Mouse (Mus musculus) intestine, embryonic 14.5 days (tissue): ENCODE measurements around the gene Adssl1. TPM values are rescaled to one million over a fixed set of nuclear protein-coding genes. Genes with fewer than 3 reads are reported as not detected.

Experiments
- ATAC-seq: fragments of 200-750 bp; cut with Nextera tagmentation; replicated peaks from 2 replicates; pipeline ENCODE4 v1.8.0; 2017; ENCODE audit warnings: low read depth, moderate number of reproducible peaks, moderate TSS enrichment, moderate library complexity; ENCODE audit not compliant: low FRiP score, low TSS enrichment
- DNase-seq: peaks from one replicate; pipeline ENCODE4 v3.0.0-alpha.2; 2018; ENCODE audit warnings: low spot score
- H3K27ac ChIP-seq: fragments of 300-500 bp; sonication (generic); 2 replicates; pipeline ENCODE4 v1.5.1; 2014; ENCODE audit warnings: low read depth, mild to moderate bottlenecking, control low read depth
- H3K27me3 ChIP-seq: fragments of 300-500 bp; sonication (generic); replicated peaks from 2 replicates; pipeline ENCODE4 v1.6.1; 2014; ENCODE audit warnings: low read length, control low read depth; ENCODE audit not compliant: control insufficient read depth, insufficient read depth
- H3K36me3 ChIP-seq: fragments of 300-500 bp; sonication (generic); 2 replicates; pipeline ENCODE4 v1.6.1; 2014; ENCODE audit warnings: low read length, control low read depth; ENCODE audit not compliant: control insufficient read depth, insufficient read depth
- H3K4me1 ChIP-seq: fragments of 300-500 bp; sonication (generic); replicated peaks from 2 replicates; pipeline ENCODE4 v1.6.1; 2014; ENCODE audit warnings: low read length, control low read depth, mixed read lengths; ENCODE audit not compliant: control insufficient read depth, insufficient read depth
- H3K4me2 ChIP-seq: fragments of 300-500 bp; sonication (generic); 2 replicates; pipeline ENCODE4 v1.6.1; 2014; ENCODE audit warnings: low read length
- H3K4me3 ChIP-seq: fragments of 300-500 bp; sonication (generic); 2 replicates; pipeline ENCODE4 v1.5.1; 2014; ENCODE audit warnings: low read depth, low read length, control low read depth, mixed read lengths
- H3K9ac ChIP-seq: fragments of 300-500 bp; sonication (generic); 2 replicates; pipeline ENCODE4 v1.6.1; 2014; ENCODE audit warnings: mild to moderate bottlenecking, low read length
- H3K9me3 ChIP-seq: fragments of 300-500 bp; sonication (generic); 2 replicates; pipeline ENCODE4 v1.6.1; 2016; ENCODE audit warnings: low read length, control low read depth; ENCODE audit not compliant: control insufficient read depth
- WGBS: fragments of 180-500 bp; shearing (Covaris S2); extraction: QIAGEN DNeasy Blood & Tissue Kit; methylation state at CpG from one replicate; pipeline ENCODE4 v1.1.7; 2014; 5-methylcytosine and 5-hydroxymethylcytosine counted together
- polyA plus RNA-seq: library from polyadenylated mRNA; unstranded; fragments of >200 nt; fragmentation: Nextera tagmentation; extraction: Ambion mirVana; gene quantifications from 2 replicates; pipeline ENCODE4 v1.2.1, GENCODE M21; 2014

Gene Adssl1
- polyA plus RNA-seq, 1 experiment from 2014 or later = 1.8 TPM

GRCm38 (mm10) chr12:112670718-112671393 lies 51.0 kb downstream of the Adssl1 start:
- Histone ChIP-seq H3K27me3 (no peaks in the 10 kb centered on the region), H3K27ac (peak overlapping the region; percentile 43; the same call in 1 of the 2 replicates), H3K4me3 (no peak overlapping the region), H3K4me2 (peak overlapping the region; percentile 93), H3K9ac (peak overlapping the region; percentile 22), H3K4me1 (peaks cover 38% of the 10 kb centered on the region), H3K9me3 (no peaks in the 10 kb centered on the region), H3K36me3 (peaks cover 58% of the 10 kb centered on the region)
- WGBS = 42% methylated on average over 9 of the region's 9 CpGs
- DNase-seq (no peak), ATAC-seq (no peak)

GRCm38 (mm10) chr12:112671891-112672290 lies 52.0 kb downstream of the Adssl1 start:
- DNase-seq (no peak), ATAC-seq (no peak)
- H3K27ac ChIP-seq = no peak overlapping the region; the same call in 1 of the 2 replicates
- no peak overlapping the region for H3K4me3 ChIP-seq
- WGBS = 79% methylated on average over 7 of the region's 7 CpGs
- no peaks in the 10 kb centered on the region for H3K9me3 ChIP-seq
- H3K9ac ChIP-seq = peak overlapping the region; percentile 97
- no peaks in the 10 kb centered on the region for H3K27me3 ChIP-seq
- H3K36me3 ChIP-seq = peaks cover 49% of the 10 kb centered on the region
- H3K4me1 ChIP-seq = peaks cover 36% of the 10 kb centered on the region
- H3K4me2 ChIP-seq = peak overlapping the region; percentile 93

GRCm38 (mm10) chr12:112672744-112673575 lies 53.1 kb downstream of the Adssl1 start:
- DNase-seq (peak; percentile 75), ATAC-seq (peak; percentile 1; the same call in 1 of the 2 replicates)
- Histone ChIP-seq H3K36me3 (peaks cover 38% of the 10 kb centered on the region), H3K4me1 (peaks cover 44% of the 10 kb centered on the region), H3K27ac (peak overlapping the region; percentile 96), H3K27me3 (no peaks in the 10 kb centered on the region), H3K4me3 (peak overlapping the region; percentile 96), H3K4me2 (peak overlapping the region; percentile 93), H3K9ac (peak overlapping the region; percentile 97), H3K9me3 (no peaks in the 10 kb centered on the region)
- WGBS = 5% methylated on average over 15 of the region's 21 CpGs

GRCm38 (mm10) chr12:112673576-112674091 lies 53.8 kb downstream of the Adssl1 start:
- Histone ChIP-seq H3K4me2 (peak overlapping the region; percentile 93), H3K27ac (peak overlapping the region; percentile 96), H3K4me1 (peaks cover 47% of the 10 kb centered on the region), H3K9me3 (no peaks in the 10 kb centered on the region), H3K27me3 (no peaks in the 10 kb centered on the region), H3K36me3 (peaks cover 31% of the 10 kb centered on the region), H3K4me3 (peak overlapping the region; percentile 96), H3K9ac (peak overlapping the region; percentile 97)
- DNase-seq (peak; percentile 73), ATAC-seq (peak; percentile 2; the same call in 1 of the 2 replicates)
- 1% methylated on average over 60 of the region's 68 CpGs for WGBS

GRCm38 (mm10) chr12:112674132-112675011 lies 54.5 kb downstream of the Adssl1 start, which contains the start of gene Akt1:
TSS of gene Akt1 (minus strand) at chr12:112674884.
- peak; percentile 88 for DNase-seq
- ATAC-seq = peak; percentile 61
- peaks cover 48% of the 10 kb centered on the region for H3K4me1 ChIP-seq

GRCm38 (mm10) chr12:112675245-112676035 lies 55.6 kb downstream of the Adssl1 start:
- 17% methylated on average over 18 of the region's 18 CpGs for WGBS

More at GRCm38 (mm10) chr12:112674132-112675011, 54.5 kb downstream of the Adssl1 start, which contains the start of gene Akt1:
- under 1% methylated on average over 69 of the region's 70 CpGs for WGBS
- peak within 1 kb of the TSS; percentile 96 for H3K27ac ChIP-seq
- peak within 1 kb of the TSS; percentile 96 for H3K4me3 ChIP-seq
- no peaks in the 10 kb centered on the region; the same call in 1 of the 2 replicates for H3K27me3 ChIP-seq
- H3K36me3 ChIP-seq = peaks cover 24% of the 10 kb centered on the region
- no peaks in the 10 kb centered on the region for H3K9me3 ChIP-seq
- H3K9ac ChIP-seq = peak within 1 kb of the TSS; percentile 97
- peak within 1 kb of the TSS; percentile 93 for H3K4me2 ChIP-seq

GRCm38 (mm10) chr12:112677076-112677475 lies 57.2 kb downstream of the Adssl1 start:
- Histone ChIP-seq H3K9ac (no peak overlapping the region), H3K27ac (no peak overlapping the region), H3K9me3 (no peaks in the 10 kb centered on the region), H3K4me2 (no peak overlapping the region), H3K4me3 (no peak overlapping the region), H3K4me1 (peaks cover 34% of the 10 kb centered on the region), H3K36me3 (no peaks in the 10 kb centered on the region), H3K27me3 (peaks cover 15% of the 10 kb centered on the region)
- DNase-seq (no peak), ATAC-seq (no peak)
- 56% methylated on average over 5 of the region's 5 CpGs for WGBS

More at GRCm38 (mm10) chr12:112675245-112676035, 55.6 kb downstream of the Adssl1 start:
- DNase-seq = peak; percentile 89
- Histone ChIP-seq H3K9ac (peak overlapping the region; percentile 97), H3K27ac (peak overlapping the region; percentile 96), H3K4me3 (peak overlapping the region; percentile 96), H3K4me2 (peak overlapping the region; percentile 93), H3K9me3 (no peaks in the 10 kb centered on the region), H3K4me1 (peaks cover 51% of the 10 kb centered on the region), H3K27me3 (peaks cover 11% of the 10 kb centered on the region), H3K36me3 (peaks cover 13% of the 10 kb centered on the region)
- ATAC-seq = peak; percentile 34
